Comparison of ENCODE assay signal across 35 mouse cellular contexts in genomic region chr9:94361011-94361410, GRCm38 (mm10).
"Had no signal": no experiment of that assay in that cellular context is flagged by ENCODE, and none has a peak within 500 bp of the region (broad histone marks: within the 10 kb centered on the region; RNA-seq: fewer than 3 reads in every experiment).

No protein-coding gene starts in this region.

- H3K27me3 ChIP-seq: heart, embryonic 12.5 days; heart, embryonic 13.5 days; heart, embryonic 15.5 days; hindbrain, embryonic 12.5 days; hindbrain, embryonic 13.5 days; hindbrain, embryonic 15.5 days; intestine, embryonic 15.5 days; kidney, embryonic 15.5 days had no signal

- H3K4me1 ChIP-seq: heart, embryonic 10.5 days; heart, embryonic 12.5 days; heart, embryonic 13.5 days; heart, embryonic 15.5 days; hindbrain, embryonic 10.5 days; hindbrain, embryonic 12.5 days; hindbrain, embryonic 15.5 days; intestine, embryonic 15.5 days; kidney, embryonic 15.5 days had no signal

- H3K4me2 ChIP-seq: heart, embryonic 11.5 days; heart, embryonic 12.5 days; heart, embryonic 13.5 days; heart, embryonic 15.5 days; hindbrain, embryonic 12.5 days; hindbrain, embryonic 13.5 days; hindbrain, embryonic 14.5 days; hindbrain, embryonic 15.5 days; intestine, embryonic 15.5 days; kidney, embryonic 15.5 days had no signal

- DNase-seq: heart, postnatal 10 days; heart, postnatal 14 days; heart, postnatal 36 days; heart, postnatal 4 days; kidney, adult 11 months; kidney, adult 18-20 months; kidney, adult 2 months; kidney, adult 8-10 months; kidney, adult 9 months; kidney, postnatal 10 days; kidney, postnatal 14 days; kidney, postnatal 25 days; kidney, postnatal 36 days; kidney, postnatal 4 days; layer of hippocampus, adult 9-11 months; layer of hippocampus, postnatal 36 days had no signal

- H3K27ac ChIP-seq: heart, embryonic 10.5 days; heart, embryonic 13.5 days; heart, embryonic 15.5 days; hindbrain, embryonic 10.5 days; hindbrain, embryonic 12.5 days; hindbrain, embryonic 13.5 days; hindbrain, embryonic 14.5 days; hindbrain, embryonic 15.5 days; hindbrain, postnatal 0 days; intestine, embryonic 15.5 days; kidney, embryonic 15.5 days; kidney, postnatal 0 days; left cerebral cortex, adult 2 months had no signal

- H3K36me3 ChIP-seq: heart, embryonic 10.5 days; heart, embryonic 12.5 days; heart, embryonic 13.5 days; heart, embryonic 15.5 days; hindbrain, embryonic 10.5 days; hindbrain, embryonic 12.5 days; hindbrain, embryonic 13.5 days; hindbrain, embryonic 15.5 days; intestine, embryonic 15.5 days; kidney, embryonic 15.5 days had no signal

- ATAC-seq: hindbrain, embryonic 16.5 days; hindbrain, postnatal 0 days; inflammation-experienced regulatory T-cells, adult 6 months; intestine, embryonic 15.5 days; intestine, embryonic 16.5 days; intestine, postnatal 0 days had no signal

- H3K9ac ChIP-seq: heart, embryonic 12.5 days; heart, embryonic 13.5 days; heart, embryonic 15.5 days; hindbrain, embryonic 12.5 days; hindbrain, embryonic 13.5 days; hindbrain, embryonic 14.5 days; hindbrain, embryonic 15.5 days; intestine, embryonic 15.5 days; kidney, embryonic 15.5 days had no signal

- H3K4me3 ChIP-seq: heart, embryonic 10.5 days; heart, embryonic 12.5 days; heart, embryonic 13.5 days; heart, embryonic 15.5 days; hindbrain, embryonic 10.5 days; hindbrain, embryonic 12.5 days; hindbrain, embryonic 13.5 days; hindbrain, embryonic 15.5 days; intestine, embryonic 15.5 days; kidney, embryonic 15.5 days; left cerebral cortex, adult 2 months had no signal

- H3K9me3 ChIP-seq: heart, embryonic 10.5 days; heart, embryonic 12.5 days; heart, embryonic 13.5 days; heart, embryonic 15.5 days; hindbrain, embryonic 10.5 days; hindbrain, embryonic 12.5 days; hindbrain, embryonic 13.5 days; hindbrain, embryonic 15.5 days; intestine, embryonic 15.5 days; kidney, embryonic 15.5 days had no signal
